Comparison of ENCODE assay signal across 24 mouse cellular contexts in the genomic region with DNA sequence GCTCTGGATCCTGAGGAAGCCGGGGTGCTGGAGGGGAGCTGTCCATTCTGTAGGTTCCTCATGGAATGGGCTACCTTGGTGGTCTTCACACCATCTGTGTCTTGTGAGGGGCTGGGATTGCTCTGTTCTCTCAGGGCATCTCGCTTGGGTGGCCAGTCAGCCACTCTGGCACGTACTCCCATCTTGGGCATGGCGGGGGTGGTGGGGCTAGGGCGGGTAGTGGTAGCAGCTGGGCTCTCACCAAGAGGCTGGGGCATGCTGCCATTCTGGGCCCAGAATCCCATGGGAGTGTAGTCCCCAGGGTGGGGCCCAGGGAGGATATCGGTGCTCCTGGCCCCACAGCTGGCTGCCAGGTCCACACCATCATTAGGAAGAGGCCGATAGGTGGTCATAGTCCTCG.
"Had no signal": no experiment of that assay in that cellular context is flagged by ENCODE, and none has a peak within 500 bp of the region (broad histone marks: within the 10 kb centered on the region; RNA-seq: fewer than 3 reads in every experiment).

No protein-coding gene starts in this region.

- H3K4me2 ChIP-seq: heart, embryonic 12.5 days; hindbrain, embryonic 13.5 days; hindbrain, embryonic 15.5 days; kidney, embryonic 15.5 days; limb, embryonic 13.5 days; limb, embryonic 15.5 days; liver, embryonic 12.5 days had no signal

- H3K27me3 ChIP-seq: hindbrain, embryonic 13.5 days; hindbrain, embryonic 15.5 days; kidney, embryonic 15.5 days; limb, embryonic 13.5 days; limb, embryonic 15.5 days; liver, embryonic 12.5 days had no signal

- H3K9me3 ChIP-seq: heart, embryonic 10.5 days; hindbrain, embryonic 13.5 days; hindbrain, embryonic 15.5 days; kidney, embryonic 15.5 days; limb, embryonic 15.5 days had no signal

- H3K4me1 ChIP-seq: heart, embryonic 10.5 days; hindbrain, embryonic 13.5 days; hindbrain, embryonic 15.5 days; kidney, embryonic 15.5 days; limb, embryonic 13.5 days; liver, embryonic 12.5 days had no signal

- H3K9ac ChIP-seq: heart, embryonic 12.5 days; hindbrain, embryonic 13.5 days; hindbrain, embryonic 15.5 days; kidney, embryonic 15.5 days; limb, embryonic 13.5 days; limb, embryonic 15.5 days; liver, embryonic 12.5 days; liver, embryonic 14.5 days had no signal

- DNase-seq: gastrocnemius, postnatal 14 days; gastrocnemius, postnatal 36 days; heart, adult 18-20 months; heart, postnatal 10 days; kidney, adult 11 months; kidney, adult 2 months; kidney, adult 9 months; kidney, postnatal 14 days; kidney, postnatal 36 days; layer of hippocampus, adult 9-11 months; layer of hippocampus, postnatal 36 days had no signal

- H3K4me3 ChIP-seq: heart, embryonic 10.5 days; heart, embryonic 12.5 days; hindbrain, embryonic 13.5 days; hindbrain, embryonic 15.5 days; kidney, embryonic 15.5 days; left cerebral cortex, adult 2 months; limb, embryonic 13.5 days; limb, embryonic 15.5 days; liver, embryonic 12.5 days had no signal

- ATAC-seq: hindbrain, postnatal 0 days; intestine, embryonic 16.5 days; liver, embryonic 12.5 days had no signal

- H3K27ac ChIP-seq: heart, embryonic 10.5 days; hindbrain, embryonic 13.5 days; hindbrain, embryonic 15.5 days; hindbrain, postnatal 0 days; kidney, embryonic 15.5 days; kidney, postnatal 0 days; left cerebral cortex, adult 2 months; limb, embryonic 13.5 days; limb, embryonic 15.5 days; liver, embryonic 12.5 days; liver, embryonic 14.5 days had no signal
